Mouse (Mus musculus) heart, postnatal 36 days (tissue): ENCODE measurements around the gene Padi2. TPM values are rescaled to one million over a fixed set of nuclear protein-coding genes. Genes with fewer than 3 reads are reported as not detected.

Experiments used
- DNase-seq, 2 experiments: peaks; one replicate each; pipeline ENCODE4 v3.0.0; 2021 to 2022
- intact Hi-C: fragments of 180-260 bp; cut with DNase I; formaldehyde crosslinking; loops from one replicate; pipeline ENCODE4 v1.15.1; 2025
- total RNA-seq, 2 experiments: library from RNA; stranded (reverse); gene quantifications; 2 replicates each; pipeline ENCODE4 v1.2.3; 2021

Gene Padi2
- total RNA-seq: 1 to 10 TPM in 1 of 2 experiments, under 1 TPM in 1; 0.56 to 1.0 TPM

DNA sequence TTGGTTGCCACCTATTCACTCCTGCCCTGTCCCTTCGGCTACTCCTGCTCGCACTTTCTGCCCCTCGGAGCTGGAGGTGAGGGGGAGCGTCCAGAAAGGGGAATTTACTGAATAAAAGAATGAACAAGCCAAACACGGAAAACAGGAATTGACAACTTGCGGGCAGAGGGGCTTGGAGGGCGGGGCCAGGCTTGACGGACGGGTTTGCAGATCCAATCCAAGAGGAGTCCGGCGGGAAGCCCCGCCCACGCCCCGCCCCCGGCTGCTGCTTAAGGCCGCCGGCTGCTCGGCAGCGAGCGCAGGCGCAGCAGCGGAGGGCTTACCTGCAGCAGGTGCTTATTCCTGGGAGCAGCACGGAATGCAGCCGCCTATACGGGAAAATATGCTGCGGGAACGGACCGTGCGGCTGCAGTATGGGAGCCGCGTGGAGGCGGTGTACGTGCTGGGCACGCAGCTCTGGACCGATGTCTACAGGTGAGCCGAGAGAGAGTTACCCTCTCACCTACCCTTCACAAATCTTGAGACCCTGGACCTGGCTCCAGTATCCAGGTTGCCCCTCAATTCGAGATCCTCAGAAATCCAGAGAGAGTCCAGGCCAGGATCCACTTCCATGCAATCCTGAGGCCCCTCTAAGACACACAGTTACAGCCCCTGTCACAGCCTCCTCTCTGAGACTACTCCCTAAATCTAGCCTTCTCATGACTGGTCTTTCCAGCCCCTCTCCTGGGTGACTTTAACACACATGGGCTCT lies at the start of gene Padi2:
TSS of gene Padi2 (plus strand) at position 269 of the 751 bp plus-strand sequence.
- intact Hi-C loops: no loop called here
- peak; percentile 55 to 60 for DNase-seq

GRCm38 (mm10) chr4:140857041-140857440 lies 49.1 kb upstream of the Padi2 start:
- intact Hi-C loops: no loop called here
- no peak for DNase-seq

DNA sequence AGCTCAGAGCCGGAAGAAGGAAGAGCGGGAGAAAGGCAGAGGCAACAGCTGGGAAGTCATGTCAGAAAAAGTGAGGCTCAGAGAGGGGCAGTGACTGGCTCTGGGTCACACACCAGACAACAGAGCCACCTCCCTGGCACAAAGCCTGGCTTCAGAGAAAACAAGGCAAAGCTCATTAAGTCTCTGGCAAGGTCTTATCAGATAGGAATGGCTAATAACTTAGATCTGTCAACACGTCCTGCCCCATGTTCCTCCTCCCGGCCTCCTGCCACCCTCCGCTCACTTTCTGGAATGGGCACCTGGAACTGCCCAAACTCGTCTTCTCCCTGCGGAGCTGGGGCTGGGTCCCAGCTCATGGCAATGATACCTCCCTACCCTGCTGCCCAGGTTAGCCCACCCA lies 48.3 kb upstream of the Padi2 start:
- DNase-seq: no peak
- intact Hi-C loops: no loop called here

- intact Hi-C loops: no loop called here
- no peak for DNase-seq
Observed at GRCm38 (mm10) chr4:140859291-140859690, 46.9 kb upstream of the Padi2 start.

- DNase-seq: no peak
- intact Hi-C loops: no loop called here
Observed at GRCm38 (mm10) chr4:140860125-140860766, 45.9 kb upstream of the Padi2 start.

GRCm38 (mm10) chr4:140860767-140861147 lies 45.4 kb upstream of the Padi2 start:
- intact Hi-C loops: no loop called here

DNA sequence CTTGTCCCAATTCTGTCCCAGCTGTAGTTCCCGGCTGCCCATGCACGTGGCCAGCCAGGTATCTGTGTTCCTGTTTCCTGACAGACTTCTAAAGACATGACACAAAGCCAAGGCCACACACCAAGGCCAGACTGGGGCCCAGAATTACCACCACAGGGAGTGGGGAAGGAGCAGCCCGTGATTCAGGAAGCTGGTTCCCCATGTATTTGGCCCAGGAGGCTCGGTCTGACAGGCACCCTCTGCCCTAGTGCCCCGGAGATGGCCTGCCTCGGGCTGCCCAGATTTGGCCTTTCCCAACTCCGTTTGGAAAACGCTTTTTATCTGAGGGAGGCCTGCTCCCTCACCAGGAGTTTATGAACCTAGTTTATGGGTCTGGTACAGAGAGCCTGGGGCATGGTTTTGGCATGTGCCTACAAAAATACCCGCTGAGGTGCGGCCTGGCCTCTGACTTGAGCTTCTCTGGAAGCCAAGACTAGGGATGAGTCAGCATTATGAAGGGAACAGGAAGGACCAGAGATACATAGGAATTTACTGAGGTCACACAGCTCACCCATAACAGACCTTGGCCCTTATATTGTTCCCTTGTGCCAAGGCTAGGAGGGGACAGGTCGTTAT lies 44.0 kb upstream of the Padi2 start:
- no peak for DNase-seq
- intact Hi-C loops: no loop called here

More at GRCm38 (mm10) chr4:140860767-140861147, 45.4 kb upstream of the Padi2 start:
- no peak for DNase-seq

DNA sequence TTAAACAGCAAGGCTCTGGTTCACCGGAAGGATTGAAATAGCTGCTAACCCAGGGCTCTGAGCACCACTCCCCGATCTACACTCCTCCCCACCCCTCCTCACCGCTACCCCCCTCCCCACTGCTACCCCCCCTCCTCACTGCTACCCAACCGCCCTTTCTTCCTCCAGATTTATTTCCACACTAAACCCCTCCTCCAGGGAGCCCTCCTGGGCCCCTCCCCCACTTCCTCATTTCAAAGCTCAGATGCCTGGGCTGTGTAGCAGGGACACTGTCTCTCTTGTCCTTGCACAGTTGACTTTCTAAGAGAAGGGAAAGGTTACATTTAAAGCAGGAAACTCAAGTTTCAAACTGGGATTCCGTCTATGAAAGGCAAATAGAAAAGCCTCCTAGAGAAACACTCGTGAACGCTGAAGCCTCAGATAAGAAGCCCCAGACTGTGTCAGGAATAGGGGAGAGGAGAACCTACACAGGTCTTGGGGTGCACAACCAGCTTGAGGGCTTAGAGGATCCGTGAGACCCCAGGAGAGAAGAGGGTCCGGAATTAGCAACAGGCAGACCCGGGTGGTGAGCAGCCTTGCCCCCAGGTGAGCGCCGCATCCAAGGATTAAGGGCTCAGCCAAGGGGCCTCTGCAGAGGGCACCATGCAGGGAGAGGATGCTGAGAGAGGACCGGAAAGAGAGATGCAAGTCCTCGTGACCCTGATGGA lies 37.5 kb upstream of the Padi2 start:
- no peak for DNase-seq
- intact Hi-C loops: no loop called here

DNA sequence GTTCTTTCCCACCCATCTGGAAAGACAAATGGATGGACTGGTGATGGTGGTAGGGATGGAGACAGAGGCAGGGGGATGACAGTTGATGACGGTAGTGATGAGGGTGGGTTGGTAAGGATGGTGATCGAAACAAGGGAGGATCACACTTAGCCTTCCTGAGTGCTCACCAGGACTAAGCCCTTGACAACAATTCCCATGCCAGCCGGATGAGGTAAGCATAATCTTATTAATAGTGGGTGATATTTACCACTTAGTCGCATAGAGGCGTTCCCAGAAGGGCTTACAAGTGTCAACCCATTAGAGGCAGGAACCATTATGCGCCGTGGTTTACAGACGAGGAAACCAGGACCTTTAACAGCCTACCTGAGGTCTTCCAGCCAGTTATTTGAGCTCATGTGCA lies 36.2 kb upstream of the Padi2 start:
- intact Hi-C loops: no loop called here
- DNase-seq: no peak

DNA sequence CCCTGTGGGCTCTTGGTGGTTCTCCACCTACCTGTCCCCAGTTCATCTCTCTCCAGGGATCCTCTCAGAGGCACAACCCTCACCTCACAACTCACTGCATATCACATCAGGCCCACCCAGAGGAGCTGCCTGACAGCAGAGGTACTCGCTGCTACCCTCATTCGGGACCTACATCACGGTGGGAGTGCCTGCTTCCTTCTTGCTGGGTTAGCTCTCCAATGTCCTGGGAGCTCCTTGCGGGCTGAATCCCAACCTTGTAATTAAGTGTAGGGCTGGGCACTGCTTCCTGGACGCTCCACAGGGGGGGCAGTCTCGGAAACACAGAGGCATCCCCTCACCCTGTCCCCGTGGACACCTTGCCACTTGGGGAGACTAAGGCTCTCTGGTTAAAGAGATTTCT lies 35.3 kb upstream of the Padi2 start:
- no peak for DNase-seq

GRCm38 (mm10) chr4:140871376-140871775 lies 34.8 kb upstream of the Padi2 start:
- no peak for DNase-seq
- intact Hi-C loops: no loop called here

More for the DNA sequence above, 35.3 kb upstream of the Padi2 start:
- intact Hi-C loops: no loop called here

DNA sequence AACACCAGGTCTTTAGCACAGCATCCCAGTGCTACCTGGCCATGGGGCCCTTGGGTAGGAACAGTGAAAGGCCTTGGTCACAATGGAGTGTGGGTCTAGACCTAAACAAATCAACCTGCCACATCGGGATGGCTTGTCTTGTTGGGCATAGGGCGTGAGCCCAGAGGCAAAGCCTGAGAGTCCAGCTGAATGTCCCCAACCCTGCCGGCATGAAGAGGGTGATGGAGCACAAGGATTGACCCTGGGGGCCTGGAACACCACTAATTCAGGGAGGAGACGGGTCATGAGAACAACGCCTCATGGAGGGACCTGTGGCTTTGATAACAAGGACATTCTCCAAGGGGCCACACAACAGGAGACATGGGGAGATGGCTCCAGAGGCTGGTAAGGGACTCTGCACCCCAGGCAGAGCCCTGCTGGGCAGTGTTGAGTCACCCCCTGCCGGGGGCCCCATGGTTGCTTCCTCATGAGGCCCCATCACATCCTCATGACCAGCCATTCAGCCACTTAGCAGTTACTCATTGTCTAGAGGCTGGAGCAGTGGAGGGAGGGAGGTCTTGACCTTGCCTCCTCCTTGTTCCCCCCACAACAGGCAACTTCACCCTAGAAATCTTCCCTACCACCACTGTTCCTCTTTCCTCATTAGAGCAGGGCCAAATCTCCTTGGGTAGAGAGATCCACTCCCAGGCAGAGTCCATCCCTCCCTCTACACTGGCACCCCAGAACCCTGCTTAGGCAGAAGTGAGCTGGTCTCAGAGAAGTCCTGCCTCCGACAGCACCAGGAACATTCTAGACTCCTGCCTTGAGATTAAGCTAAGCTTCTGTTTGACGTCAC lies 34.1 kb upstream of the Padi2 start:
- DNase-seq: no peak

DNA sequence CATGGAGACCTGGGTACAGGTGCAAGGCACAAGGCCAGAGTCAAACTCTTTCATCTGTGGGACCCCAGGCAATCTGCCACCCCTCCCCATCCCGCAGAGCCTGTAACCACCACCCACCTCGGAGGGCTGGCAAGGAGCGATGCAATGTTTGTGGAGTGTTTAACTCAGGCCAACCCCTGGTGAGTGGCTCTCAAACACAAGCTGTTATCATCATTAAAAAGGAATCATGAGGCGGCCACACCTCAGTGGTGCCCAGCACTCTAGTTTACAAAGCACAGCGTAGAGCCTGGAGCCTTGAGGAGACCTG lies 33.5 kb upstream of the Padi2 start:
- no peak for DNase-seq
- intact Hi-C loops: no loop called here

More for the DNA sequence above, 34.1 kb upstream of the Padi2 start:
- intact Hi-C loops: no loop called here

GRCm38 (mm10) chr4:140873011-140873410 lies 33.1 kb upstream of the Padi2 start:
- intact Hi-C loops: no loop called here
- DNase-seq: no peak

GRCm38 (mm10) chr4:140876161-140876560 lies 30.0 kb upstream of the Padi2 start:
- intact Hi-C loops: no loop called here
- DNase-seq: no peak

GRCm38 (mm10) chr4:140876681-140877080 lies 29.5 kb upstream of the Padi2 start:
- no peak for DNase-seq

GRCm38 (mm10) chr4:140877441-140877840 lies 28.7 kb upstream of the Padi2 start:
- intact Hi-C loops: no loop called here
- no peak for DNase-seq

More at GRCm38 (mm10) chr4:140876681-140877080, 29.5 kb upstream of the Padi2 start:
- intact Hi-C loops: no loop called here

DNA sequence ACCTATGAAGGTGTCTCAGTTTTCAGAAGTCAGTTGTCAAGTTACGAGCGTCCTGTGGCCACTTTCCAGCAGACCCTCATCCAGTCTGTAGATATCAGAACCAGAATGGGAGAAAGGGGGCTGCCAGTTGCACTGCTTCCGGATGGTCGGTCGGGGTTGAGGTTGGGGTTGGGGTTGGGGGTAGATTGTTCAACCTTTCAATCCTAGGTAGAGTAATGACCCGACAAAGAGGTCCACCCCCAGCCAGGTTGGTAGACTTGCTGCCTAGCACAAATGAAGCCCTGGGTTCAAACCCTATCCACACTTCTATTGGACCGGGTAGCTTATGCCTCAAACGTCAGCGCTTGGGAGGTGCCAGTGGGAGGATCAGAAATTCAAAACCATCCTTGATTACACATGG lies 27.5 kb upstream of the Padi2 start:
- intact Hi-C loops: no loop called here
- DNase-seq: no peak

DNA sequence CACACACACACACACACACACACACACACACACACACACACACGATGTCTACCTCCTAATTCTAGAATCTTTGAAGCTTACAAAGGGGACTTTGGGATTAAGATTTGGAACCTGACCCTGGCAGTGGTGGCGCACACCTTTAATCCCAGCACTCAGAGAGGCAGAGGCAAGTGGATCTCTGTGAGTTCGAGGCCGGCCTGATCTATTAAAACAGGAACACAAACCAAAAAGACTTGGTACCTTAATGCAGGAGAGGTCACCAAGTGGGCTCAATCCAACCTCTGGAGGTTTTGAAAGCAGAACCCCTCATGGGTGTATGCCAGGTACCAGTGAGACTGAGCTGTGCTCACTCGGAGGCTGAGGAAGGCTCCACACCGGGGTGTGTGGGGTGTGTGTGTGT lies 27.0 kb upstream of the Padi2 start:
- no peak for DNase-seq
- intact Hi-C loops: no loop called here

- DNase-seq: no peak
- intact Hi-C loops: no loop called here
Observed at GRCm38 (mm10) chr4:140879739-140880138, 26.4 kb upstream of the Padi2 start.
